Mouse (Mus musculus): ENCODE measurements at regions not wholly inside any gene's neighbourhood (a gene's known extent, or its start where the extent isn't known, plus 50 kb on each side); places are given as distances from the start of the nearest gene placed in this dataset.
"Not testable (repeated sequence)": the region's sequence is repeated elsewhere in the genome, so short reads cannot be mapped to it uniquely, and the experiment has no call there.

GRCm38 (mm10) chr8:42282011-42282410 lies 859.3 kb downstream of the Triml1 start:
- WGBS, result 96% methylated on average over 2 of the region's 2 CpGs
- no peaks in the 10 kb centered on the region for H3K4me1 ChIP-seq (ENCODE audit: control insufficient read depth, insufficient read depth, low read length)
- H3K27ac ChIP-seq (ENCODE audit: insufficient read depth, low read depth, low read length), result no peak overlapping the region
- no peak overlapping the region for H3K4me3 ChIP-seq (ENCODE audit: insufficient read depth, low read depth, low read length)
- no peak for TF ChIP-seq CTCF (IDR thresholded peaks at IDR 0.05; ENCODE audit: insufficient read depth, low read depth, low read length)
- TF ChIP-seq POLR2A (IDR thresholded peaks at IDR 0.05; ENCODE audit: insufficient read depth, low read depth, low read length), result no peak

GRCm38 (mm10) chr8:42253358-42253757 lies 836.5 kb upstream of the Frg1 start:
- TF ChIP-seq POLR2A (IDR thresholded peaks at IDR 0.05; ENCODE audit: insufficient read depth, low read depth, low read length), result no peak
- TF ChIP-seq CTCF (IDR thresholded peaks at IDR 0.05; ENCODE audit: insufficient read depth, low read depth, low read length), result no peak

GRCm38 (mm10) chr8:42242321-42242720 lies 825.4 kb upstream of the Frg1 start:
- H3K27ac ChIP-seq (ENCODE audit: insufficient read depth, low read depth, low read length); H3K4me3 ChIP-seq (ENCODE audit: insufficient read depth, low read depth, low read length); H3K4me1 ChIP-seq (ENCODE audit: control insufficient read depth, insufficient read depth, low read length): not testable (repeated sequence)
- WGBS, result 93% methylated on average over 1 of the region's 1 CpGs

More at GRCm38 (mm10) chr8:42253358-42253757, 836.5 kb upstream of the Frg1 start:
- Histone ChIP-seq H3K4me1 (ENCODE audit: control insufficient read depth, insufficient read depth, low read length) (no peaks in the 10 kb centered on the region), H3K4me3 (ENCODE audit: insufficient read depth, low read depth, low read length) (no peak overlapping the region), H3K27ac (ENCODE audit: insufficient read depth, low read depth, low read length) (no peak overlapping the region)
- WGBS, result 18% methylated on average over 1 of the region's 1 CpGs

DNA sequence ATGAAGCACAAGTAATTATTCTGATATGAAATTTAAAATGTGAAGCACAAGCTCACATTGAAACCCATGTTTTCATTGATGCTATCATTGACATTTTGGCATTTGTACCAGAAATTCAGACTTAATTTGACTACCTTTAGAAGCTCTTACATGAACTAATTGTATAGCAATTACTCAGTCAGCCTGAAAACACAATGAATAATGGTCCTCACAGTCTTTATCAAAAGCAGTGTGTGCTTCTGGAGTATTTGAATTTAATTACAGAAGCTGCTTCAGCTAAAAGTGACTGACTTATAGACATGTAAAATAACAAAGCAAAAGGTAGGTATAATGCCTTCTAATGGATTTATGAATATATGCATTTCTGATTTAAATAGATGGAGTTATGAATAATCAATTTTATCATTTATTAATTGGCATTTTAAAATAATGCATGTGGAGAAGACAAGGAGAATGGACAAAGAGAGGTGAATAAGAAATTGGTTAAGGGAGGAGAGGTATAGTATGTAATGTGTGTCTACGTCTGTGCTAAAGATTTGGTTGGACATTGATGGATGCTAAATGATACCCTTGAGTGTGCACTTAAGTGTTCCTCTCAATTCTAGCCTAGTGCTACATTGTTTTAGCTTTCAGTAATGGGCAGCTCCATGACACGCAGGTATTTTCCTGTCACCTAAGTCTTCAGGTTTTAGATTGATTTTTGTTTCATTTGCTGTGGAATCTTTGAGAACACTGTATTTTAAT lies 803.2 kb upstream of the Frg1 start:
- H3K4me1 ChIP-seq (ENCODE audit: control insufficient read depth, insufficient read depth, low read length), result no peaks in the 10 kb centered on the region
- no peak overlapping the region for H3K27ac ChIP-seq (ENCODE audit: insufficient read depth, low read depth, low read length)
- TF ChIP-seq POLR2A (IDR thresholded peaks at IDR 0.05; ENCODE audit: insufficient read depth, low read depth, low read length) (no peak), CTCF (IDR thresholded peaks at IDR 0.05; ENCODE audit: insufficient read depth, low read depth, low read length) (no peak)
- no peak overlapping the region for H3K4me3 ChIP-seq (ENCODE audit: insufficient read depth, low read depth, low read length)
- WGBS, result 75% methylated on average over 2 of the region's 2 CpGs

DNA sequence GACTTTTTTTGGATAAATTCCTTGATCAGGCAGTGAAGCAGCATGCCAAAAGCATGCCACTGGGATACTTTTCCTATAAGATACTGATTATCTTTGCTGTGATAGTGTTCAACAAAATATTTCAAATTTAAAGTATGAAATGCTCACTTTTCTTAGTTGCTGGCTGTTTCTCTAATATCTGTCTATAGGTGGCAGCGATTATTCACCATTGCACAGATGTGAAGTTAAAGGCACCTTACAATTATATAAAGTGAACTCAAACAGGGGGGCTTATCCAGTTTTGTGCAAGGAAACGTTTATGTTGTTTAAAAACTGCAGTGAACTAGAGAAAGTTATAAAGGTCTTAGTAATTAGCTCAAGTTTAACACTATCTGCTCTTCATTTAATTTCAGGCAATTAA lies 794.1 kb upstream of the Frg1 start:
- Histone ChIP-seq H3K27ac (ENCODE audit: insufficient read depth, low read depth, low read length) (no peak overlapping the region), H3K4me3 (ENCODE audit: insufficient read depth, low read depth, low read length) (no peak overlapping the region), H3K4me1 (ENCODE audit: control insufficient read depth, insufficient read depth, low read length) (no peaks in the 10 kb centered on the region)
- no peak for TF ChIP-seq CTCF (IDR thresholded peaks at IDR 0.05; ENCODE audit: insufficient read depth, low read depth, low read length)
- no peak for TF ChIP-seq POLR2A (IDR thresholded peaks at IDR 0.05; ENCODE audit: insufficient read depth, low read depth, low read length)
- WGBS, result 52% methylated on average over 2 of the region's 2 CpGs

DNA sequence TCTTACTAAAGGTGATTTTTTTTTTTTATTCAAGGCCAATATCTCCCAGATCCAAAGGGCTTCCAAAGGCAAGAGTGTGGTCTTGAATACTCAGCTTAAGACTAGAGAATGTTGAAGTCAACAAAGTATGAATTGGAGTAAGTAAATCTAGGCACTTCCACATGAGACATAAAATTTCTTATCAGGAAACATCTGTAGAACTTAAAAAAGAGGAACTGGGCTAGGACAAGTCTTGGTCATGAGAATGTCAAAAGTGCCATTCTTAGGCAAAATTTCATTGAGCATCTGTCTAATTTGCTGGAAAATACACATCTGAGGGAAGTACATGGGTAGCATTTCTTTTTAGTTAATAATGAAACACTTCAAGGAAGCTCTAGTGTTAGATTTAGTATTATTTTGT lies 793.1 kb upstream of the Frg1 start:
- no peaks in the 10 kb centered on the region for H3K4me1 ChIP-seq (ENCODE audit: control insufficient read depth, insufficient read depth, low read length)
- no peak overlapping the region for H3K27ac ChIP-seq (ENCODE audit: insufficient read depth, low read depth, low read length)
- H3K4me3 ChIP-seq (ENCODE audit: insufficient read depth, low read depth, low read length), result no peak overlapping the region
- no peak for TF ChIP-seq POLR2A (IDR thresholded peaks at IDR 0.05; ENCODE audit: insufficient read depth, low read depth, low read length)
- TF ChIP-seq CTCF (IDR thresholded peaks at IDR 0.05; ENCODE audit: insufficient read depth, low read depth, low read length), result no peak

DNA sequence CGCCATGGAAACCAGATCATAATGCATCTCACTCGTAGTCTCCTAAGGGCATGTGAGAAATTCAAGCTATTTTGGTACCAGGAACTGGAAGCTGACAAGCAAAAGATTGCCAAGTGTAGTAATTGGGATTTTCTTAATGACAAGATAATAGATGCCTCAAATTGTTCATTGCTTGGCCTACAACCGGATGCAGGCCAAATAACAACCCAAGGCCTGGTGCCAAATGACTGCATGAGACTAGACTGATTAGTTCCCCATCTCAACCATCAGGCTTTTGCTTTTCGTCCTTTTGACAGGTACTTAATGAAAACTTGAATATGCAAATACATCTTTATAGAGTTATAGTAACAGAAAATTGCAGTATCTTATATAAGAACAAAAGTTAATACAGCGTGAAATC lies 780.4 kb upstream of the Frg1 start:
- TF ChIP-seq CTCF (IDR thresholded peaks at IDR 0.05; ENCODE audit: insufficient read depth, low read depth, low read length) (no peak), POLR2A (IDR thresholded peaks at IDR 0.05; ENCODE audit: insufficient read depth, low read depth, low read length) (no peak)
- no peaks in the 10 kb centered on the region for H3K4me1 ChIP-seq (ENCODE audit: control insufficient read depth, insufficient read depth, low read length)
- WGBS, result 72% methylated on average over 5 of the region's 5 CpGs
- no peak overlapping the region for H3K4me3 ChIP-seq (ENCODE audit: insufficient read depth, low read depth, low read length)
- H3K27ac ChIP-seq (ENCODE audit: insufficient read depth, low read depth, low read length), result no peak overlapping the region

- Histone ChIP-seq H3K4me1 (ENCODE audit: control insufficient read depth, insufficient read depth, low read length) (no peaks in the 10 kb centered on the region), H3K27ac (ENCODE audit: insufficient read depth, low read depth, low read length) (no peak overlapping the region), H3K4me3 (ENCODE audit: insufficient read depth, low read depth, low read length) (no peak overlapping the region)
- TF ChIP-seq POLR2A (IDR thresholded peaks at IDR 0.05; ENCODE audit: insufficient read depth, low read depth, low read length), result no peak
- TF ChIP-seq CTCF (IDR thresholded peaks at IDR 0.05; ENCODE audit: insufficient read depth, low read depth, low read length), result no peak
- WGBS, result 100% methylated on average over 1 of the region's 1 CpGs
Measured at GRCm38 (mm10) chr8:42193902-42194550, 777.2 kb upstream of the Frg1 start.

- WGBS, result 91% methylated on average over 1 of the region's 1 CpGs
- Histone ChIP-seq H3K4me1 (ENCODE audit: control insufficient read depth, insufficient read depth, low read length) (no peaks in the 10 kb centered on the region), H3K4me3 (ENCODE audit: insufficient read depth, low read depth, low read length) (no peak overlapping the region), H3K27ac (ENCODE audit: insufficient read depth, low read depth, low read length) (no peak overlapping the region)
- TF ChIP-seq CTCF (IDR thresholded peaks at IDR 0.05; ENCODE audit: insufficient read depth, low read depth, low read length), result no peak
- no peak for TF ChIP-seq POLR2A (IDR thresholded peaks at IDR 0.05; ENCODE audit: insufficient read depth, low read depth, low read length)
Measured at GRCm38 (mm10) chr8:42187083-42187482, 770.2 kb upstream of the Frg1 start.

Measured in olfactory bulb, adult 2 months (tissue).